Mouse (Mus musculus) thymus, adult 18-20 months (tissue): ENCODE results near the gene Fam20b.
A peak's percentile ranks its signal among the peaks of the same experiment; 100 is the strongest.
"Not testable (repeated sequence)": the region's sequence is repeated elsewhere in the genome, so short reads cannot be mapped to it uniquely, and the experiment has no call there.

Experiments
- DNase-seq, 2 experiments: peaks; one replicate each; pipeline ENCODE4 v3.0.0; 2022; ENCODE audit warnings: mixed read lengths in 2 of 2

The Fam20b gene

DNA sequence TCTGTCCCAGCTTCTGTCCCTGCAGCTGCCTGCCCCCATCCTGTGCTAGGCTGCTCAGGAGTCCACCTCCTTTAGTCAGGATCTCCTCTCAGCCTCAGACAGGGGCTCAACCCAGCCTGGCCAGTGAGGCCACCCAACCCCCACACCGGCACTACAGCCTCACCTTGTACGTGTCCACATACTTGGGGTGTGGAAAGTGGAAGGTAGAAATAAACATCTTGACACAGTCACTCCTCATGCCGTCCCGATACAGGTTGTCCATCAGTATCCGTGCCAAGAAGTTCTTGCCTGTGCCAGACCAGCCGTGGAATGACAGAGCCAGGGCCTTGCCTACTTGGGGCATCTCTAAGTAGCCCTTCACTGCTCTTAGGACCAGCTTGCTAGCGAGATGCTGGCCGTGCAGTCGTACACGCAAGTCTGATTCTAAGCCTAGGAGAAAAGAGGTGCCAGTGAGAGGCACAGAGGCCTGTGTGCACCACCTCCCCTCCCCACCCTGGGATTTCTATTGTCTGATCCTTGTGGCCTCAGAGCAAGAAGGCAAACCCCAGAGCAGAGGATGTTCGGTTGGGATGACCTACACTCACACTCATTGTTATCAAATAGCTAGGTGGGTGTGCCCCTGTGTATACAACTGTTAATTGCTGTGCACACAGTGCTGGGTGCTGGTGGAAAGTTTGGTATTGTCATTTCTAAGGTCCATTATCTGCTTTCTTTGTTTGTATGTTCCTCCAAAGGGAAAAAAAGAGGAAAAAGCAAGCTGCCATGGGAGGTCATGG, 49.5 kb downstream of the Fam20b start:
- DNase-seq: no peak

DNA sequence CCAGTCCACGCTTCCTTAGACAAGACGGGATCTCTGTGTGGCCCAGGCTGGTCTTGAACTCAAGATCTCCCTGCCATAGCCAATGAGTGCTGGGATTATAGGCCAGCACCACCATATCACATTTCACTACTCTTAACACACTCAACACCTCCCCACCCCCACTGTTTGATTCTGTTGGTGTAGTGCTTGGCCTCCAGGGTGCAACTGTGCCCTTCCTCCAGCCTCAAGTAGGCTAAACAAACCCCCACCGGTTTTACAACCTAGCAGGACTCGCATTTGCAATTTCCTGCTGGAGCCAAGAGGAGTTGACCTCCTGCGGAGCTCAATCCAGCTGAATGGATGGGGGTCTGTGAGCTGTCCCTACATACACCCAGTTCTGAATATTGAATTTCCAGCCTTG, 50.3 kb downstream of the Fam20b start:
- no peak for DNase-seq

DNA sequence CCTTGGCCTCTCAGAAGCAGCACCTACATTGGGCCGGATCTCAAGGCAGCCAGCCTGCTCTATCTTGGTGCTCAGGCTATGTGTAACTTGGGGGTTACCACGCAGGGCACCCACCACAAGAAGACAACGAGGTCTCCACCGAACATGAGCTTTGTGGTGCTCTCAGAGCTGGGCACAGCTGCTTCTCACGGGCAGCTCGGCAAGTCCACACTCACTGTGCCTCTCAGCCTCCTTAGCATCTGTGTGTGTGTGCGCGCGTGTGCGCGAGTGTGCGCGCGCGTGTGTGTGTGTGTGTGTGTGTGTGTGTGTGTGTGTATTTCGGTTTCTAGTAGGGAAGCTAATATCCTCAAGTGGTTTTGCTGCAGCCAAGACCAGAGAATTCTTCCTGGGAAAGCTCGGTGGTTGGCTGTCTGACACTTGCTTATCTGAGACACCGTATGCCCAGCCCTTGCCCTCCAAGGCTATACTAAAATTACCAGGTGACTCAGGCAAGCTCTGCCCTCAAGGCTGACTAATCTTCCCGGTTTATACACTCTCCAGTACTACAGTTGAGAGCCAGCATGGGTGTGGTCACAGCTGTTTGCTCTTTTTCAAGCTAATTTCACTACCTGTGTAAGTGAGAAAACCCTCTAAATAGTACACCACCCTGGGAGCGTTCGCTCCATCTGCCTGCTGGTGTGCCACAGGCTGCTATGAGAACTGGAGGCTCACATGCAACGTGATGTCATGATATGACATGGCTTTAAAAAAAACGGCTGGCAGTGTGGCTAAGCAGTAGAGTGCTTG, 51.6 kb downstream of the Fam20b start:
- no peak for DNase-seq

DNA sequence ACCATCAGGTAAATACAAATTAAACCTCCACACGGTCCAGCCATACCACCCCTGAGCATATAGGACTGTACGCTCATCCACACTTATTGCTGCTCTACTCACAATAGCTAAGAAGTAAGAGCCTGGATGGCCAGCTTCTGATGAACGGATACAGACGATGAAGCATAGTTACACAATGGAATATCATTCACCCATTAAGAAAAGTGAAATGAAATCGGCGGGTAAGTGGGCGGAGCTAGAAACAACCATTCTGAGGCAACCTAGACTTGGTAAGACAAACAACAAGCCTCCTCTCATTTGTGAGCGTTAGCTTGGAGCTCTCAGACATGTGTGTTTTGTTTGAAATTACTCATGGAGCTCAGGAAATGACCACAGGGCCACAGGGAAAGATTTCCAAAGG, 53.1 kb downstream of the Fam20b start:
- no peak for DNase-seq

DNA sequence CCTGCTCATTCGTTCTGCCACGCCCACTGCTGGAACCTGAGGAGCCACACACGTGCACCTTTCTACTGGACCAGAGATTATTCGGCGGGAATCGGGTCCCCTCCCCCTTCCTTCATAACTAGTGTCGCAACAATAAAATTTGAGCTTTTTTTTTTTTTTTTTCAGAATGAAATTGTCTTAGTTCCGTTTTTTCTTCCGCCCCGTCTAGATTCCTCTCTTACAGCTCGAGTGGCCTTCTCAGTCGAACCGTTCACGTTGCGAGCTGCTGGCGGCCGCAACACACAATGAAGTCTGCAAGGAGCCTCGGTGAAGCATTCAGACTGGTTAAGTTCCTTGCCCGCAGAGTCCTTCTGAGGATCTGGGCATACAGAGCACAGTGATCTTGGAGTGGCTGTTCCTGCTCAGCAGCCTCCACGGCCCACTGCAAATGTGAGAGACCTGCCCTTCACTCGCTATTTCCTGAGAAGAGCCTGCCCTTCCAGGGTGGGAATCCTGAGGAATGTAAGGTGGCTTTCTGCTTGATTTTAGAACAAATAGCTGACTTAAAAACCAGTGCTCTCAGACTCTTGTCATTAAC, 58.1 kb downstream of the Fam20b start:
- DNase-seq: not testable (repeated sequence)

DNA sequence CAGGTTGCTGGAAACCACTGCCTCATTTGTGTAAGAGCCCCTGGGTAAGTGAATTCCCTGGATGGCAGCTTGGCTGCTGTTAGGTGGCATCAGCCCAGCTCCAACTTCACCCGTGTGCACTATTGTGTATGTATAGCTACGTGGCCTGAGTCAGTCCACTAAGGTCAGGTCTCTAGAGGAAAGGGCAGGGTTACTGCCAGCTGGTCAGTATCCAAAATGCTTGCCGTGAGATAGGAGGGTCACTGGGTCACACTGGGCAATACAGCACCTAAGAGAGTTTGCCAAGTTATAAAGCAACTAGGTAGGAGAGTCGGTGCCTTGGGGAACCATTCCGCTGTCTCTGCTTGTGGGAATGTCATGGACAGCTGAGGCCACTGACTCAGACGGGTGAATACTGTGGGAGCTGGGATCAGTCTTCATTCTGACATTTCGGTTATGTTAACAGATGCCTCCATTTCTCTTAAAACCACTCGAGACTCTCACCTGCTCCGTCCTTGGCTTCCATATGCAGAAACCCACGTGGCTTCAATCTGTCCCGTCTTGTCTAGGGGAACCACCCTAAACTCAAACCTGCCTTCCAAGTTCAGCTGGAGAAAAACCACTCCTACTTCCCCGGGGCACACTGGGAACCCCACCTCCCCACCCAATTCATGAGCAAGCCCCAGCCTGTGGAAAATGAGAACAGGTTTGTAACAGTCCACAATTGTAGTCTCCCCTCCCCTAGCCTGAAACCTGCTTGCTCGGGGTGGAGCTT, 58.8 kb downstream of the Fam20b start:
- no peak for DNase-seq

DNA sequence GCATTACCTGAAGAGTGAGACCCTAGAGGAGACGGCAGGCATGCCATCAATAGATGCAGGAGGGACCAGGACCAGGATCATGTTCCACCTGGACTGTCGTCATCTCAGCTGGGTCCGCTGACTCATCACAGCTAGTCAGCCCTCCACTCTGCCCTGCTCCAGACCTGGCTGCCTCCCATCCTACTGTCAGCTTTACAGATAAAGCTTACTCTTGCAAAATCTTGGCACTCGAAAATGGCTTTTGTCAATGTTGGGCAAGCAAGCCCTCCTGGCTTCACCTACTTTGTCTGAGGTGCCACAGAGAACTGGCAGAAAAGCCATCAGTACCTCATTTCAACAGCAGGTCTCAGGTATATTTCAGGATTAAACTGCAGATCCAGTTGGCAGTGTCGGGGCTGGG, 60.2 kb downstream of the Fam20b start:
- DNase-seq: no peak

DNA sequence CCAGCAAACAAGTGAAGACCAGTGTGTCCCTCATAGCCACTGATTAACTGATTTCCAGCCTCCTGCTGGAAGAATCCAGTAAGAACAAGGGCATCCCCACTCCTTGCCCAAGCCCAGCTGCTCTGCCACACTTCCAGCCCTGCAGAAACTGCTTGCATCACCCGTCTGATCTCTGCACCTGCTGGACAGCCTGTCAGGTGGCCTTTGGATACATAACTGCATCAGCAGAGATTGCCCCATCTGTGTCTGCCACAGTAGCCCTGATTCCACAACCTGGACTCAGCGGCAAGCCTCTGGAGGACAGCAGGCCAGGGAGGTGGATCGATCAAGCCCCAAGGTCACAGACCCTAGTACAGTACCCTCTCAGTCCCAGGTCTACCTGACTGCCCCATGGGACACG, 61.4 kb downstream of the Fam20b start:
- DNase-seq: no peak

DNA sequence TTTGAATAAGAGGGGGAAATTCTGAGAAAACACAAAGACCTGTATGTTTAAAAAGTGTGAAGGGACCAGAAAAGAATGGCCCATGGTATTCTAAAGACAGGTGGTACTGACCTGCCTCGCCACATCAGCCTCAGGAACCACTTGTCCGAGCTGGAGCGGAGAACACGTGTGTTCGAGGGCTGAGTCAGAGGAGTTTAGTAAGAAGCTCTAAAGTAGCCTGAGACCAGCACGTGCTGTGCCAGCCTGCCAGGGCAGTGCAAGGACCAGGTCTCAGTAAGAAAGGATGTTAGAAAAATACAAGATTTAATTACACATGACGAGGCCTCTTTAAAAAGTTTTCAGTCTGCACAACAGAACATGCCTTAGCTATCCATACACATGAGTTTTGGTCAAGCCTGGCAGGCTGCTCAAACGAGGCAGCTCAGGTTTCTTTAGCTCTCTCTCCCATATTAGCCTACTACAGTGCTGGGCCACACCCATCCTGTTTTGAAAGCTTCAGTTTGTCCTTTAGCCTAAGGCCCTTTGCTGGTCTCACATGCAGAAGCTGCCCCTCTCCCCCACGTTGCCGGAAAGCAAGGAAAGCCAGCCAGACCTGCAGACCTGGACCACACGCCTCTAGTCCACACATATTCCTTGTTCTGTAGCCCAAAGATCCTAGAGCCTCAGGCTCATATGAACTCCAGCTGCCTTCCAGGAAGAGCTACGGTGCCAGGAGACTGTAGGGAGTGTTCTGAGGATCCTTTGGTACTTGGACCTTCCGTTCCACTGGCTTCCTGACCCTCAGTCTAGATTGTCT, 64.0 kb downstream of the Fam20b start:
- no peak for DNase-seq

DNA sequence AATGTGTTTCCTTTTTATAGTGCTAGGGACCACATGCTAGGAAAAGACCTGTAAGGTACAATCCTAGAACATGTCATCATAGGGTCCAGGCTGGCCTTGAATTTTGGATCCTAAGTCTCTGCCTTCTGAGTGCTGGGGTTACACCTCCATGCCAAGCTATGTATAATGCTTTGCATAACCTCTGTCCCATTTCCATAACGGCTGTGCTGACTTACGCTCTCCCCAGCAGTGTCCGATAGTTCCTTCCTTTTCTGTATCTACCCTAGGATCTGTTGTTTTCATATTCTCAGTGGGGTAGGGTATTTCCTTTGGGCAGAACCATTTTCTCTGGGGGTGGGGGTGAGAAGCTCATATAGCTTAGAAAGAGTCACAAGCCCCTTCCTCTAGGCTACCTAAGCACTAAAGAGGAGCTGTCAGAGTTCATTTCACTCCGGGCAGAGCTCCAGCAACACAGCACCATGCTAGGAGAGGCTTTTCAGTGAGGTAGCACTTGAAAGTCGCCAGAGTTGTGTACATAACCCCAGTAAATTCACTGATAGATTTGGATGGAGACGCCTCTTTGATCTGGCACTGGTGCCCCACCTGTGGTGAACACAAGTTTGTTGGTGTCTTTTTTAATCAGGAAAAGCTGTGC, 66.6 kb downstream of the Fam20b start:
- no peak for DNase-seq

DNA sequence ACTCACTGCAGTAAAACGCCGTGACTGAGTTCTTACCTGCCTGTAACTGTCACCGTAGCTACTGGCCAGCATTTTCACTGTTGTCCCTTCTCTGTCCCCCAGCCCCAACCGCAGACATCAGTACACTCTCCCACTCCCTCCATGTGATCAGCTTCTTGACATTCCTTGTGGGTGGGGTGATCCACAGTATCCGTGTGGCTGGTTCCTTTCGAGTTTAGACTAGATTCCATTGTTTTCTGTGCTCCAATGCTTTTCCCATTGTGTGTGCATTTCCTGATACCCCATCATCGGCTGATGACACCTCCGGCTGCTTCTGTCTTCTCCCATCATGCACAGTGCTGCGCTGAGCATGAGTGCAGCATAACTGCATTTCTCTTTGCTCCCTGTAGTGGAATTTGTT, 68.3 kb downstream of the Fam20b start:
- no peak for DNase-seq

DNA sequence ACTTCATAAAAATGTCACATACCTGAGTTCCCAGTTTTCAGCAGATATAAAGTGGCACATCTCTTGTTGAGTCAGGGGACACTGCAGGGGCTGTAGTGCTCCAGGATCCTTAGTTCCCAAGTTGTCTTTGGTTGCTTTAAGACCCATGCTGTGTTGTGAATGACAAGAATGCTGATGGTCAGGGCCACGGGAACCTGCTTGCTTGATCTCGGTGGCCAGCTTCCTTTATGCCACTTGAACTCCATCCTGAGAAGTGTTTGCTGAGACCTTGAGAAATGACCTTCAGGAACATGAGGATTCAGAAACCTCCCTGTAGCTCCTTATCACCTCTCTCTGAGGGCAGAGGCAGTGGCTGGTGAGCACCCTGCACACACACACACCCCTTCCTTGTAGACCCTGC, 70.2 kb downstream of the Fam20b start:
- no peak for DNase-seq

DNA sequence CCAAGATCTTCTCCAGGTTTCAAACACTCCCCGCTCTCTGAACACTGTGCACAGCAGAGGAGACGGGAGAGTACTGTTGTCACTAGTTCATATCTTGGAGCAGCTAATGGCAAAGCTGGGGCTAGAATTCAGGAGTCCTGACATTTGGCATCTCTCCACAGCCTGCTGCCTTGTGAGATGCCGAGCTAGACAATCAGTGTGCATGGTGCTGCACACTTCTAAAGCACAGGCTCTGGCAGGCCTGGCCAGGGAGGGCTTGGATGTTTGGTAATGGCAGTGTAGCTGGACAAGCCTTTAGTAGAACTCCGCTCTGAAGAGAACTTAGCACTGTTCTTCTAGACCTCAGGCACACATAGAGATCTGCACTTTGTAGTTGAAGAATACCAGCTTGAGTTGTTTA, 72.9 kb downstream of the Fam20b start:
- no peak for DNase-seq

DNA sequence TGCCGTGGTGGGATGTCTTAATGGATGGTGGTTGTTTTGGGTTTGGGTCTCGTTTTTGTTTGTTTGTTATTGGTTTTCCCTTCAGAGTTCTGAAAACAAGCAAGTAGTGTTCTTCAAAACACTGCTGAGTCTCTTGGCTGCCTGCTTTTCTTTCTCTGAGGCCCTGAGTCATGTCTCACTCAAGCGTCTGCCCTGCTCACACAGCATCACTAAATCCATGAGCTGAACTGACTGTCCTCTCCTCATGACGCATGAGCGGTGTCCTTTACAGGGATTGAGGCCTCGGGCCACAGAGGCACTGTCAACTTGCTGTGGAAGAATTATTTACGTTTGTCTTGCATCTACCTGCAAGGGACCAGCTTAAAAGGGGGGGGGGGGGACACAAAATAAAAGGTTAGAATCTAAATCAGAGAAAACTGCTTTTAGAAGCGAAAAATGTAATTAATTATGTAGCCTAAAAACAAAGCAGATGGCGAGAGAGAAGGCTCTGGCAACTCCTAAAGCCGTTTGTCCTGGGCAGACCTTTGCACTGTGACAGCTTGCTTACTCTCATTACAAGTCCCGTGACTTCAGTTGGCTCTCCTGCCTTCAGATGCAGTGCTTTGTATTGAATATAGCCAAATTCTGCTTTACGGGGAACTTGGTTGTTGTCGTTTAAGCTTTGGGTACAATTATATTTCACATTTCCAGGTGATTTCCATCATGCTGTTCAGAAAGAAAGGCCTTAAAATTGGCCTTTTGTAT, 73.9 kb downstream of the Fam20b start:
- DNase-seq: no peak

DNA sequence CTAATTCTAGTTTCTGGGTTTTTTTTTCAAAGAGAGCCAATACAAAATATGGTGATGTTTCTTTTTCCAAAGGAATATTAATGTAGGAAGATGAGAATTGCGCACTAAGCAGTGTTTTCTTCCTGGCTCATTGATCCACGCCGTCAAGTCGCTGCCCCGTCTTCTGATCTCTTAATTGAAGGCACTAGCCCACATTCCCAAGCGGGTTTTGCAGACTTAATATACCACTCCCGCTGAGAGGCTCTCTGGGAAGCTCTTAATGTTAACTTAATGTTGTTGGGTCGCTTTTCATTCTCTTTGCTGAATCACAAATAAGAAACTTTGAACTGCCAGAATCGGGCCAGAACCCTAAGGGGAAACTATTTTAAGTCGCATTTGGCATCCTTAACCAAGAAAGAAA, 74.8 kb downstream of the Fam20b start:
- DNase-seq: no peak

DNA sequence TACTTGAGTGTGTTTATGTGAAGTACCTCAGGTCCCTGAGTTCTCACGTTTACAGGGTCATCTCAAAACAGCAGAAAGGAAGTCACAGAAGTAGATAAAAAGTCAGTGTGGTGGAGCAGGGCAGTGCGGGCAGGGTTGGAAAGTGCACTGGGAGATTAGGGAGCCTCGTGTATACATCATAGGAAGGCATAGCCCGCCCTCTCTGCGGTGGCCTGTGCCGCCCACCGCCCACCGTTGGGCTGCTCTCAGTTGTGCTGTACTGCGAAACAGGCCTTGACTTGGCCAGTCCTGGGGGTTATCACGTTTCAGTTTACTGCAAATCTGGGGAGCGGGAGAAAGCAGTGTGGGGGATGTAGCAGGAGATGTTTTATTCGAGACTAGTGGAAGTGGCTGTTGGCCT, 76.1 kb downstream of the Fam20b start:
- no peak for DNase-seq

DNA sequence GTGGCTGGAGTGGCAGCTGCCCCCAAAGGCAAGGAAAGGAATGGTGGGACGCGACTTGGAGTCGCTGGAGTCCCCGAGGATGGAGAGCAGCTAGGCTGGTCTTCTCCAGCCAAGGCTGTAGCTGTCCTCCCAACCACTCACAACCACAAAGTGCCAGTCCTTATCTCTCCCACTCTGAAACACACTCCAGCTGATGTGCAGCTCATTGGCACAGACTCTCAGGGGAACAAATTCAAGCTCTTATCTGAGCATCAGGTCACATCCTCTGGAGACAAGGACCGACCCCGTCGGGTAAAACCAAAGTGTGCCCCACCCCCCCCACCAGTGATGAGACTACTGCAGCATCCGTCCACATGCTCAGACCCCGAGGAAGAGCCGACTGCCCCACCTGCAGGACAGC, 77.1 kb downstream of the Fam20b start:
- no peak for DNase-seq

DNA sequence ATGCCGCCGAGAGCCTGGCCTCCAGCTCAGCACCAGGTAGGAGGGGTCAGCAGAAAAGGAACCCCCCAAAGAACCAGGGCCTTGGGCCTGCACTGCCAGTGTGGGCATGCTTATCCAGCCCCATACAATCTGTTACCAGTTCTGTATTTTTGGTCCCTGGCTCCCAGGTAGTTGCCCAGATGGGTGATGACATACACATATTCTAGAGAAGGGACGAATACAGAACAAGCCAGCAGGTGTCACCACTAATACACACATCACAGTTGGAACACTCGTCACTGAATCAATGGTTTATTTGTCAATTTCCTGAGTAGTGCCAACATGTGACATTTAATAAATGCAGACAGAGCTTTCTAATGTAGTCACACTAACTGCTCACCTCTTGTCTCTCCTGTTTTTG, 78.3 kb downstream of the Fam20b start:
- DNase-seq: no peak

DNA sequence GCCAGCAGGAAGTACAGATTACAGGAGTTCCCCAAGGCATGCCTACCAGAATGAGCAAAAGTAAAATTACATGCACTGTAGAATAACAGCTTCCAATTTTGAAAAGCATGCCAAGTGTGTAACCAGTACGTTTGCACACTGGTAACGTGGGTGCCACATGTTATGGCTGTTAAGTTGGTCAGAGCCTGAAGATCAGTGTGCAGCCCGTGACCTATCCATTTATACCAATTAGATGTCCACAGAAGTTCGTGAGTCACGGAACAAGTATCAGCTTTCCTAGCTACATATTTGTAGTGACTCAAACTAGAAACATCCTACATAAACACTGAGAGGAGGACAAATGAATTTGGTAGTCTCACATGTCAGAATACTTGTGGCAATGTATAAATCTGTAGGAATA, 79.4 kb downstream of the Fam20b start:
- DNase-seq: no peak

DNA sequence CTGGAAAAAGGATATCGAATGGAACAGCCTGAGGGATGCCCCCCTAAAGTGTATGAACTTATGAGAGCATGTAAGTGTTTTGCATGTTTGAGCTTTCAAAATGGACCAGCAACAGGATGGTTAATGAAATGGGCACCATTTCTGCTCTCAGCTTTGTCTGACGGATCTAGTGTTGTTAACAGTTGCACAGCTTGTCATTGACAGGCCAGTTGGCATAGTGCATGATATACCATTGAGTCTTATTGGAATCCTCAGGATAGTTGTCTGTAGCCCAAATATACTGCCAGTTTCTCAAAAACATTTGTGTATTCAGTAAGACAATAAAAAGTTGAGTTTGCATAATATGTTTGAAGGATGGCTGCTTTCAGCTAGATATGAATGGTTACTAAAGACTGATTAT, 83.7 kb downstream of the Fam20b start:
- DNase-seq: no peak

DNA sequence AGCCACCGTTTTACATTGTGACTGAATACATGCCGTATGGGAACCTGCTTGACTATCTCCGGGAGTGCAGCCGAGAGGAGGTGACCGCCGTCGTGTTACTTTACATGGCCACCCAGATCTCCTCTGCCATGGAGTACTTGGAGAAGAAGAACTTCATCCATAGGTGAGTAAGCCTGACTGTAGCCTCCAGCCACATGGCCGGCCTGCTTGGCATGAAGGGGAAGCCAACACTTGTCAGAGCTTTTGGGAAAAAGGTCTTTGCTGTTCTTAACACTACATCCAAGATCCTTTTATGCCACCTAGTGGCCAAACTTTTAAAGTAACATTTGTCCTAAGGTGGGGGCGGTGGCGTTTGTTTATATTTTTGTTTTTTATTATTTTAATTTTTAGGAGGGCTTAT, 85.8 kb downstream of the Fam20b start:
- DNase-seq: peak; percentile 7 to 17
